Mouse (Mus musculus): ENCODE measurements around the gene Diexf. TPM values are rescaled to one million over a fixed set of nuclear protein-coding genes. Genes with fewer than 3 reads are reported as not detected.

Diexf gene
- total RNA-seq, 2 experiments from 2014 or later = 16.6 to 18.1 TPM

DNA sequence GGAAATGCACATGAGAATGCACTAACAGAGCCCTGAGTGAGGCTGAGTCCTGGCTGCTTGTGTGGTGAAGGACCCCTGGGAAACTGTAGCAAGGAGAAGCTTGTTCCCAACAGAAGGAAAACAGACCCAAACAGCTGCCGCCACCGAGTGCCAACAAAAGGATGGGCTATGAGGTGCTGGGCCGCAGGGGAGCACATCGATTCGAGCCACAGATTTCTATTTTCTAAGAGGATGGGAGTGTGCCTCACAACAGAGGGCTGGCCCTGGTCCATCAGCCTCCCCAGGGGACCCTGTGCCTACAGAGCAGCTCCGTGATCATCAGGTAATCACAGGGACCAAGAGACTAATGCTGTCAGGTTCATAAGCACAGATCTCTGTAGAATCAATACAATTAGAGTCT lies 40.9 kb downstream of the Diexf start:
- peak in 1 of 2 experiments; percentile 50 for DNase-seq (ENCODE audit: low spot score in 2 of 2)

- DNase-seq (ENCODE audit: low spot score in 2 of 2) = peak in 1 of 2 experiments; percentile 65
These were observed 43.1 kb downstream of the Diexf start for GRCm38 (mm10) chr1:193086842-193087476.

GRCm38 (mm10) chr1:193086111-193086841 lies 43.8 kb downstream of the Diexf start:
- no peak for DNase-seq (ENCODE audit: low spot score in 2 of 2)

- no peak for DNase-seq (ENCODE audit: low spot score in 2 of 2)
These were observed 44.5 kb downstream of the Diexf start for GRCm38 (mm10) chr1:193085541-193086020.

GRCm38 (mm10) chr1:193084016-193084415 lies 46.1 kb downstream of the Diexf start:
- DNase-seq (ENCODE audit: low spot score in 2 of 2) = no peak

DNA sequence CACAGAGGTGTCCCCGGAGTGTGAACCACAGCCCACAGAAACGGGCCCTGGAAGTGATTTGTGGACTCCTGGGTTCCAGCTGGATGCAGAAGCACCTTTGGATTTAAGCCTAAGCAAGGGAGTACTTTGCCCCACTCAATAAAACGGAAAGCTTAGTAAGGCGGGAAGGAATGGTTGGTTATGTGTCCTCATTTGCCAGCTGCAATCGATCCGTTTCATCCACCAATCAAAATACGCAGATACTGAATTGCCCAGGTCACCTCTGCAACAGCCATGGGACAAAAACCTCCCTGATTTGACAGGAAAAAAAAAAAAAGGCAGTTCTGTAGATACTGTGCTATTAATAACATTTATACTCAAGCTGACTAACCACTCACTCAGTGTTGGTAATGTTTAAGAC lies 47.0 kb downstream of the Diexf start:
- DNase-seq (ENCODE audit: low spot score in 2 of 2) = no peak

DNA sequence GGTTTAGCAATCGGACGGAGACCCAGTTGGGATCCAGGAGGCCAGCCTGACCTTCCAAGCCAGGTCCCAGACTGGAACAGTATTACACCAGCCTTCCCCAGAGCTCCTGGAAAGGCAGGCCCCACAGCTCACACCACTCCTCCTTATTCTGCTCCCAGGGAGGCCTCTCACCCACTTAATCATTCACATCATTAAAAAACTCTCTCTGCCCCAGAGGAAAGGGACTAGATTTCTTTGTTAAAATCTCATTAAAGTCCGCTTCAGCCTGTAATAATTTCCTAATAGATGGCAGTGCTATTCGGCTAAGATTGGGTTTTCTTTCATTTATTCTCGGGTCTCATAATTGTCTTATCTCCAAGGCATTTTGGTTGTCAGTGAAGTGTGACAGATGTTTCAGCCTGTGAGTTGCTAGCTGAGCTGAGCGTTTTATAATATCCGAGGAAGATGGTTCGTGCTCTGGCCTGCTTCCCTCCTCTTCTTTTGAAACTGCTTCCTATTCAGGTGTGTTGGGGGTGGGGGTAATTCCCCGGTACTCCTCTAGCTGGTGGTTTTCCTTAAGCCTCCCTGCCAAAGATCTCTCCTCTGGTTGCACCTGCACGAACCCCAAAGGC lies 47.7 kb downstream of the Diexf start:
- no peak for DNase-seq (ENCODE audit: low spot score in 2 of 2)

DNA sequence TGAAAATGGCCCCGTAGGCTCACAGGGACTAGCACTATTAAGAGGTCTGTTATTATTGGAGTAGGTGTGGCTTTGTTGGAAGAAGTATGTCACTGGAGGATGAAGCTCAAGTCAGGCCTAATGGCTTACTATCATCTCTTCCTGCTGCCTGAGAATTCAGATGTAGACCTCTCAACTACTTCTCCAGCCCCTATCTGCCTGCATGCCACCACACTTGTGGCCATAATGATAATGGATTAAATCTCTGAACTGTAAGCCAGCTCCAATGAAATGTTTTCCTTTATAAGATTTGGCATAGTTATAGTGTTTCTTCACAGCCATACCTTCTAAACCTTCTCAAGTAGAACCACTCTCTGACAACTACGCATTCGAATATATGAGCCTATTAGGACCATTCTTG lies 67.5 kb downstream of the Diexf start:
- no peak for DNase-seq (ENCODE audit: low spot score in 2 of 2)

DNA sequence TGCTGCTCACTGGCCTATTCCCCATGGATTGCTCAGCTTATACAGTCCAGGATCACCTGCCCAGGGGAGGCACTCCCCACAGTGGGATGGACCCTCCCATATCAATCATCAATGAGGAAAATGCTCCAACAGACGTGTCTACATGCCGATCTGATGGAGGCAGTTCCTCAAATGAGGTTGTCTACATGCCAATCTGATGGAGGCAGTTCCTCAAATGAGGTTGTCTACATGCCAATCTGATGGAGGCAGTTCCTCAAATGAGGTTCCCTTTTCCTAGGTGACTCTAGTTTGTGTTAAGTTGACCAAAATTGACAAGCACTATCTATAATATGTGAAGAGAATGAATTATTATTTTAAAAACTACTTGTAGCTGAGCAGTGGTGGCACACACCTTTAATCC lies 69.9 kb downstream of the Diexf start:
- no peak for DNase-seq (ENCODE audit: low spot score in 2 of 2)

DNA sequence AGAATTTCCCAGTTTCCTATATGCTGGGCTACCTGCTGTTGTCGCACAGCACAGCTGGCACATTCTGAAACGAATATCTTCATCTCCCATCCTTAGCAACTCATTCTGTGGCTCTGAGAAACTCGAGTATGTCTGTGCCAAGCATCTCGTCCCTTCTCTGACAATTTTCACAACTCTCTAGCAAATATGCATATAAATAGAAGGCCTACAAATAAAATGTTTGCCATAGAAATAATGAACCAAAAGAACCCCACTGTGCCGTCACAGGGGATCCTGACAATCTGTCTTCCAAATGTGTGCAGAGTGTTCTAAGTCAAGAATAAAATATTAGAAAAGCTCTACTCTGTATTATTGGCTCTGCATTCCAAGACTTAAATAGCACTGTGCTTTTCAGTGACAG lies 70.5 kb downstream of the Diexf start:
- no peak for DNase-seq (ENCODE audit: low spot score in 2 of 2)

DNA sequence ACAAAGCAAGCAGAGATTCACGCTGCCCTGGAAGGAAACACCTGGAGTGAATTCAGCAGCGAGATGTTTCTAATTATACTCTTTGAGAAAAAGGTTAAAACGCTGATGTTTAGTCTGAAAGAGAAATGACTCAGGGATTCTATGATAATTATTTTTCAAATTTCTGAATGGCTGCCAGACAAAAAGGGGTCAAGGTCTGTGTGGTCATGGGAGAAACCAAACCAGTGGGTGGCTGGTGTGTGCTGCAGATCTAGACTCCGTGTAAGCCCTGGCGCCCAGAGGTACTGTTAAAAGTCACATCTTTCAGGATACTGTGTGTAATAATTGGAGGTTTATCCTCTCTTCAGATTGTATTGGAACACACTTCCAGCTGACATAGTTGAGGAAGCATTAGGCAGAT lies 75.7 kb downstream of the Diexf start:
- peak in 1 of 2 experiments; percentile 1 for DNase-seq (ENCODE audit: low spot score in 2 of 2)

GRCm38 (mm10) chr1:193053065-193053464 lies 77.0 kb downstream of the Diexf start:
- DNase-seq (ENCODE audit: low spot score in 2 of 2) = no peak

- DNase-seq (ENCODE audit: low spot score in 2 of 2) = no peak
These were observed 82.5 kb downstream of the Diexf start for GRCm38 (mm10) chr1:193047616-193048015.

DNA sequence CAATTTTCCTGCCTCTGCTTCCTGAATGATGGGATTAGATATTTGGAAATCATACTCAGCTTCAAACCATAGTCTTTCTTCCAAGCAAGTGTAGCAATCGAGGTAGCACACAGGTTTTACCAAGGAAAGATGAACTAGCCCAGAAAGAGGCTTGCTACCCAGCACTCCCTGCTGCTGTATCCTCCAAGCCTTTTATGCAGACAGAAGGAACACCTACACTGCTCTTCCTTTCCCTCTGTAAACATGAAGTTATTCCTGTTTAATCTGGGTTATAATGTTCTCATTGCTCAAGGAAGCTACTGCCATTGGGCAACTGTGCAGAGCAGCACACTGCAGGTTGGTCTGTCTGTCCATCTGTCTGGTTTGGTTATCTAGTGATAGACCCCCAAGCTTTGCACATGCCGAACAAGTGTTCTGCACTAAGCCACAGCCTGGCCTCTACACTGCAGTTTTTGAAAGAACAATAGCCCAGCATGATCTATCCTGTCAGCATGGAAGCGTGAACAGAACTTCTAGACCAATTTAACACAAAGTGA lies 87.2 kb downstream of the Diexf start:
- DNase-seq (ENCODE audit: low spot score in 2 of 2) = no peak

Other genes starting within 250 kb of the Diexf start
- 1 to 10 TPM; 1.4 to 1.5 TPM for gene Syt14, start 94.5 kb downstream of the Diexf start, total RNA-seq (2021)
- gene Irf6, start 22.8 kb upstream of the Diexf start, total RNA-seq (2021) = 1 to 10 TPM; 6.4 to 6.9 TPM
- gene A130010J15Rik, start 37.8 kb upstream of the Diexf start, total RNA-seq (2021) = 1 to 10 TPM; 6.6 to 7.2 TPM
- 10 to 100 TPM; 77.1 to 86.9 TPM for gene Traf3ip3, start 71.4 kb upstream of the Diexf start, total RNA-seq (2021)
- 1 to 10 TPM; 2.0 to 4.5 TPM for gene Lamb3, start 77.4 kb upstream of the Diexf start, total RNA-seq (2021)
- gene Hsd11b1, start 133.8 kb upstream of the Diexf start, total RNA-seq (2021) = 1 to 10 TPM; 3.7 to 3.9 TPM
- 10 to 100 TPM; 45.2 to 61.4 TPM for gene G0s2, start 142.9 kb upstream of the Diexf start, total RNA-seq (2021)
- gene Camk1g, start 240.0 kb upstream of the Diexf start, total RNA-seq (2021) = 1 to 10 TPM; 1.0 to 1.2 TPM